Mouse (Mus musculus) hindbrain, embryonic 16.5 days (tissue): ENCODE results near the gene Sorcs2. TPM values are rescaled to one million over a fixed set of nuclear protein-coding genes. Genes with fewer than 3 reads are reported as not detected.

Experiments used
- ATAC-seq: fragments of 200-750 bp; cut with Nextera tagmentation; 2 replicates; pipeline ENCODE4 v1.8.0; 2017; ENCODE audit warnings: moderate TSS enrichment, moderate library complexity
- H3K27ac ChIP-seq: fragments of 300-500 bp; sonication (generic); 2 replicates; pipeline ENCODE4 v1.5.1; 2014; ENCODE audit warnings: low read depth, mild to moderate bottlenecking, control low read depth, low read length, moderate library complexity
- H3K27me3 ChIP-seq: fragments of 300-500 bp; sonication (generic); replicated peaks from 2 replicates; pipeline ENCODE4 v1.6.1; 2014; ENCODE audit warnings: low read length; ENCODE audit not compliant: control insufficient read depth, insufficient read depth
- H3K36me3 ChIP-seq: fragments of 300-500 bp; sonication (generic); 2 replicates; pipeline ENCODE4 v1.6.1; 2014; ENCODE audit warnings: mild to moderate bottlenecking, low read length, moderate library complexity, mixed read lengths; ENCODE audit not compliant: control insufficient read depth, insufficient read depth
- H3K4me1 ChIP-seq: fragments of 300-500 bp; sonication (generic); 2 replicates; pipeline ENCODE4 v1.6.1; 2014; ENCODE audit warnings: low read depth, low read length; ENCODE audit not compliant: control insufficient read depth, insufficient read depth
- H3K4me2 ChIP-seq: fragments of 300-500 bp; sonication (generic); 2 replicates; pipeline ENCODE4 v1.6.1; 2014; ENCODE audit warnings: mild to moderate bottlenecking, low read length, control low read depth, moderate library complexity
- H3K4me3 ChIP-seq: fragments of 300-500 bp; sonication (generic); 2 replicates; pipeline ENCODE4 v1.5.1; 2014; ENCODE audit warnings: mild to moderate bottlenecking, low read length, control low read depth, moderate library complexity
- H3K9ac ChIP-seq: fragments of 300-500 bp; sonication (generic); 2 replicates; pipeline ENCODE4 v1.6.1; 2014; ENCODE audit warnings: low read depth, mild to moderate bottlenecking, control low read depth, low read length, moderate library complexity
- H3K9me3 ChIP-seq: fragments of 300-500 bp; sonication (generic); 2 replicates; pipeline ENCODE4 v1.6.1; 2014; ENCODE audit warnings: mild to moderate bottlenecking, low read length, moderate library complexity; ENCODE audit not compliant: control insufficient read depth
- WGBS: fragments of 180-500 bp; shearing (Covaris S2); extraction: QIAGEN DNeasy Blood & Tissue Kit; methylation state at CpG from one replicate; pipeline ENCODE4 v1.1.7; 2014; 5-methylcytosine and 5-hydroxymethylcytosine counted together
- polyA plus RNA-seq: library from polyadenylated mRNA; unstranded; fragments of >200 nt; fragmentation: Nextera tagmentation; extraction: Ambion mirVana; gene quantifications from 2 replicates; pipeline ENCODE4 v1.2.1, GENCODE M21; 2015

Gene Sorcs2
- polyA plus RNA-seq, 1 experiment from 2014 or later, result 11.8 TPM

DNA sequence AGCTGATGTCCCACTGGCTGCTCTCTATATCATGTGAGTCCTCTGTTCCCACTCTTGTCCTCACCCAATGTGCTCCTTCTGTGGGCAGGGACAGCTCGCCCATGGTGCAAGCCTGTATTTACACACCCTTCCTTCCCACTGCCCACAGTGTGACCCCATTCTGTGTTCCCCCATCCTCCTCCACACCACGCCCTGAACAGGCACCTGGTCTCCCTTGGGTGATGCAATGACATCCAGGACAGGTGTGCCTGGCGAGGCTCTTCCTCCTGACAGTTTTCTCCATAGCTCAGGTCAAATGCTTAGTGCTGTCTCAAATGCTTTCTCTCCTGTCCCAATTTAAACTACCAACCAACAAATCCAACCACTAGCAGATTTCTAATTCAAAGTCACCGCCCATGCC, 202.5 kb downstream of the Sorcs2 start:
- no peak overlapping the region for H3K27ac ChIP-seq
- no peak overlapping the region for H3K4me3 ChIP-seq
- no peaks in the 10 kb centered on the region for H3K9me3 ChIP-seq
- 93% methylated on average over 4 of the region's 4 CpGs for WGBS
- H3K9ac ChIP-seq, result no peak overlapping the region
- H3K36me3 ChIP-seq, result no peaks in the 10 kb centered on the region
- H3K4me1 ChIP-seq, result peaks cover 11% of the 10 kb centered on the region
- H3K4me2 ChIP-seq, result no peak overlapping the region
- ATAC-seq, result no peak
- no peaks in the 10 kb centered on the region for H3K27me3 ChIP-seq

DNA sequence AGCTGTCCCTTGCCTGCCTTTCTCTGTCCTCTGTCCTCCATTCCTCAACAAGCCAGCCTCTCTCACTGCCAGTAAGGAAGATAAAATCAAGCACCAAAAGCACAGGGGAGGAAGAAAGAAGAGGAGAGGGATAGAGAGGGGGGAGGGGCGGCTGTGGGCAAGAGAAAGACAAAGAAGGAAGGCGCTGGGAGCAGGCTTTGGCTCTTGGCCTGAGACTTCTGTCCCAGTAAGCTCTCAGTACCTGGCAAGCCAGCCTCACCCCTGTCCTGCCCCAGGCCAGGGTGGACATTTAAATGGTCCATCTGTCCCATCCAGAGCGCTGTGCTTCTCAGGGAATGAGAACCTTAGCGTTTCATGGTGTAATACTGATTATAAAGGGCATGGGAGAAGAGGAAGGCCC, 203.3 kb downstream of the Sorcs2 start:
- Histone ChIP-seq H3K4me3 (no peak overlapping the region), H3K27ac (no peak overlapping the region; the same call in 1 of the 2 replicates), H3K4me2 (no peak overlapping the region), H3K36me3 (no peaks in the 10 kb centered on the region), H3K4me1 (peaks cover 11% of the 10 kb centered on the region), H3K9ac (no peak overlapping the region), H3K9me3 (no peaks in the 10 kb centered on the region), H3K27me3 (no peaks in the 10 kb centered on the region)
- WGBS, result 48% methylated on average over 4 of the region's 4 CpGs
- ATAC-seq, result no peak

- Histone ChIP-seq H3K9me3 (no peaks in the 10 kb centered on the region), H3K27ac (no peak overlapping the region), H3K4me3 (no peak overlapping the region), H3K4me2 (no peak overlapping the region), H3K4me1 (peaks cover 11% of the 10 kb centered on the region), H3K36me3 (no peaks in the 10 kb centered on the region), H3K9ac (no peak overlapping the region), H3K27me3 (no peaks in the 10 kb centered on the region)
- 64% methylated on average over 2 of the region's 2 CpGs for WGBS
- no peak for ATAC-seq
These were observed 205.3 kb downstream of the Sorcs2 start for GRCm38 (mm10) chr5:36192677-36193076.

GRCm38 (mm10) chr5:36191876-36192275, 206.1 kb downstream of the Sorcs2 start:
- Histone ChIP-seq H3K4me2 (no peak overlapping the region), H3K27me3 (no peaks in the 10 kb centered on the region)
- 85% methylated on average over 3 of the region's 3 CpGs for WGBS

DNA sequence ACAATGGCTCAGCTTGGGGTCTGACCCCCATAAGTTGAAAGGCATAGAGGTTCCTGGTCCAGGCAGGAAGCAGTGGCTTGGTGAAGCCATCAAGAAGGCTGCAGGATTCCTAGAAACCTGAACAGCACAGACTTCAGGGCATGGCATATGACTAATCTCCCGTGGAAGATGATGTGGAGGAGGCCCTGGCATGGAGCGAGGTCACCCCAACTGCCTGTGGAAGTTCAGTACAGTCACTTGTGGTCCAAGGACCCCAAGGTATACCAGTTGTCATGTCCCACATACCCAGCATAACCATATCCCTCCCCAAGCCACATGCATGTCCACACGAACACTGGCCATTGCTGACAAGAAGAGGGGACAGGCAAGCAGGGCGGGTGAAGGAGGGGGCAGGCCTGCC, 206.7 kb downstream of the Sorcs2 start:
- H3K36me3 ChIP-seq, result no peaks in the 10 kb centered on the region
- no peaks in the 10 kb centered on the region for H3K27me3 ChIP-seq
- no peak overlapping the region for H3K9ac ChIP-seq
- no peak overlapping the region for H3K4me3 ChIP-seq
- H3K4me2 ChIP-seq, result no peak overlapping the region
- H3K4me1 ChIP-seq, result peaks cover 11% of the 10 kb centered on the region
- H3K9me3 ChIP-seq, result no peaks in the 10 kb centered on the region
- no peak for ATAC-seq
- WGBS, result 84% methylated on average over 4 of the region's 4 CpGs
- H3K27ac ChIP-seq, result no peak overlapping the region

More at GRCm38 (mm10) chr5:36191876-36192275, 206.1 kb downstream of the Sorcs2 start:
- H3K9me3 ChIP-seq, result no peaks in the 10 kb centered on the region
- H3K4me3 ChIP-seq, result no peak overlapping the region
- H3K9ac ChIP-seq, result no peak overlapping the region
- H3K36me3 ChIP-seq, result no peaks in the 10 kb centered on the region
- H3K4me1 ChIP-seq, result peaks cover 11% of the 10 kb centered on the region
- no peak for ATAC-seq
- no peak overlapping the region for H3K27ac ChIP-seq

GRCm38 (mm10) chr5:36188310-36188709, 209.6 kb downstream of the Sorcs2 start:
- Histone ChIP-seq H3K27ac (no peak overlapping the region), H3K9me3 (no peaks in the 10 kb centered on the region), H3K4me2 (no peak overlapping the region), H3K4me3 (no peak overlapping the region), H3K4me1 (no peaks in the 10 kb centered on the region; the same call in 1 of the 2 replicates), H3K27me3 (no peaks in the 10 kb centered on the region), H3K36me3 (no peaks in the 10 kb centered on the region), H3K9ac (no peak overlapping the region)
- WGBS, result 85% methylated on average over 4 of the region's 4 CpGs
- no peak for ATAC-seq

DNA sequence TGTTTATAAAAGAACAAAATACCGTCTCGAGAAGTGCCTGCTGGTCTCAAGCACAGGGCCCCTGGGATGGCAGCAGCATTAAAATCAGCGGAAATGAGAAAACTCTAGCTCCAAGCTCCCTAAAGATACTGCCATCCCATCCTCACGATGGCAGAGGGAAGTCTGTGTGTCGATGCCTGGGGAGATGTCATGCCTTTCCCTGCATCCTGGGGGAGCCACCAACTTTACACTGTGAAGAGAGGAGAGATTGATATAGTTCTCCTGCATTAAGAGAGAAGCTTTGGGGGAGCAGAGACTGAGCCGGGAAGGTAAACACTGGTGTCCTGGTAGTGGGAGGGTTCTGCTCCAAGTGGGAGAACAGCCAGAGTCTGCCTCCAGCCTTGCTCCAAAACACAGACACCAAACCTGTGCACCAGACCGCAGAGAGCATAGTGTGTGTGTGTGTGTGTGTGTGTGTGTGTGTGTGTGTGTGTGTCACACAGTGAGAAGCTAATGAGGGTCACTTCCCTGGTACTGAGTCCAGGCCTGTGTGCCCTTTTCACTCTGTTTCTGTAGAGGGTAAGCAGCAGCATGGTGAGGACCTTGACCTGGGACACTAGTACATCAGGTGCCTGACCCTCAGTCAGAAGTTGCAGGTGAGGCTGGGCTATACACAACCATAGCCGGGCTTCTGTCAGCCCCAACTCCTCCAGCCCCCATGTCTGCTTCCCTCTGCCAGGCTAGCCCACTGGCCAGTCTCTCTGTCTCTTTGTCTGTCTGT, 211.5 kb downstream of the Sorcs2 start:
- H3K9me3 ChIP-seq, result no peaks in the 10 kb centered on the region
- peak; percentile 38 for ATAC-seq
- no peak overlapping the region for H3K27ac ChIP-seq
- H3K4me3 ChIP-seq, result no peak overlapping the region
- no peaks in the 10 kb centered on the region for H3K36me3 ChIP-seq
- H3K9ac ChIP-seq, result no peak overlapping the region
- H3K27me3 ChIP-seq, result no peaks in the 10 kb centered on the region
- no peak overlapping the region for H3K4me2 ChIP-seq
- no peaks in the 10 kb centered on the region; the same call in 1 of the 2 replicates for H3K4me1 ChIP-seq
- WGBS, result 53% methylated on average over 8 of the region's 8 CpGs

DNA sequence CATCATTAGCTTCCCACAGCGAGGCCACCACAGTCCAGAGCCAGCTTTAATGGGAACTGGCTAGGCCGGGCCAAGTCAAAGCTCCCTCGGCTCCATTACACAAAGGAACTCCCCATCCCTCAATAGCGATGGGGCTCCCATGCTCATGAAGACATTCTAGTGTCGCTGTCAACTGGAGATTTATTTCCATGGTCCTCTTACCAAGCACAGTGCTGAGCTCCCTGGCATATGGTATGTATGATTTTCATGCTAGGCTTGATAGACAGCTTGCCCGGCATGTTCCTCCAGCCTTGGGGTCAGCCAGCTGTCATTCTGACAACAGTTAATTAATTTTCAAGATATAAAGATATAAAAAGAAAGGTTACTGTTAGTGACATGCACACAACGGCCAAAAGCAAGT, 215.6 kb downstream of the Sorcs2 start:
- no peaks in the 10 kb centered on the region; the same call in 1 of the 2 replicates for H3K4me1 ChIP-seq
- H3K27me3 ChIP-seq, result no peaks in the 10 kb centered on the region
- H3K27ac ChIP-seq, result no peak overlapping the region
- no peaks in the 10 kb centered on the region for H3K36me3 ChIP-seq
- H3K4me2 ChIP-seq, result no peak overlapping the region
- no peaks in the 10 kb centered on the region for H3K9me3 ChIP-seq
- WGBS, result 44% methylated on average over 7 of the region's 7 CpGs
- peak; percentile 56 for ATAC-seq
- H3K4me3 ChIP-seq, result no peak overlapping the region
- no peak overlapping the region for H3K9ac ChIP-seq

DNA sequence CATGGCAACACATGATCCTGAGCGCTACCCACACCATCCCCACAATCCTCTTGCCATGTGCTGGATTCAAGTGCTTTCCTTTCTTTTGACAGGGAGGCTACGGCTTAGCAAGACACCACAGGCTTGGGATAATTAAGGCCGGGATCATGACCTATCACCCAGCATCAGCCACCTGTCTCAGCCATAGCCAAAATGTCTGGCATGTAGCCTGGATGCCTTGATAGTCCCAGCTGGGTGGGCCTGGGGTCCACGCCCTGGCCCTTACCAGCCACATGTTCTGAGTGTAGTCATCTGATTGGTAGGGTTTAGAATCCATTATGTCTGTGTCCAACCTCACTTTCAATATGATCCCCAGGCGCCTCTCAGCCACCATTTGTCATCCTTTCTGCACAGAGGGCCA, 218.2 kb downstream of the Sorcs2 start:
- Histone ChIP-seq H3K4me2 (no peak overlapping the region), H3K36me3 (no peaks in the 10 kb centered on the region), H3K4me1 (peaks cover 8% of the 10 kb centered on the region), H3K4me3 (no peak overlapping the region), H3K27ac (no peak overlapping the region), H3K27me3 (no peaks in the 10 kb centered on the region), H3K9me3 (no peaks in the 10 kb centered on the region), H3K9ac (no peak overlapping the region)
- no peak for ATAC-seq
- 90% methylated on average over 5 of the region's 5 CpGs for WGBS
